Mouse (Mus musculus) hindbrain, embryonic 16.5 days (tissue): ENCODE measurements around the gene Gpr157. TPM values are rescaled to one million over a fixed set of nuclear protein-coding genes. Genes with fewer than 3 reads are reported as not detected.

ENCODE experiments used
- ATAC-seq: fragments of 200-750 bp; cut with Nextera tagmentation; 2 replicates; pipeline ENCODE4 v1.8.0; 2017; ENCODE audit warnings: moderate TSS enrichment, moderate library complexity
- H3K27ac ChIP-seq: fragments of 300-500 bp; sonication (generic); 2 replicates; pipeline ENCODE4 v1.5.1; 2014; ENCODE audit warnings: low read depth, mild to moderate bottlenecking, control low read depth, low read length, moderate library complexity
- H3K27me3 ChIP-seq: fragments of 300-500 bp; sonication (generic); replicated peaks from 2 replicates; pipeline ENCODE4 v1.6.1; 2014; ENCODE audit warnings: low read length; ENCODE audit not compliant: control insufficient read depth, insufficient read depth
- H3K36me3 ChIP-seq: fragments of 300-500 bp; sonication (generic); 2 replicates; pipeline ENCODE4 v1.6.1; 2014; ENCODE audit warnings: mild to moderate bottlenecking, low read length, moderate library complexity, mixed read lengths; ENCODE audit not compliant: control insufficient read depth, insufficient read depth
- H3K4me1 ChIP-seq: fragments of 300-500 bp; sonication (generic); 2 replicates; pipeline ENCODE4 v1.6.1; 2014; ENCODE audit warnings: low read depth, low read length; ENCODE audit not compliant: control insufficient read depth, insufficient read depth
- H3K4me2 ChIP-seq: fragments of 300-500 bp; sonication (generic); 2 replicates; pipeline ENCODE4 v1.6.1; 2014; ENCODE audit warnings: mild to moderate bottlenecking, low read length, control low read depth, moderate library complexity
- H3K4me3 ChIP-seq: fragments of 300-500 bp; sonication (generic); 2 replicates; pipeline ENCODE4 v1.5.1; 2014; ENCODE audit warnings: mild to moderate bottlenecking, low read length, control low read depth, moderate library complexity
- H3K9ac ChIP-seq: fragments of 300-500 bp; sonication (generic); 2 replicates; pipeline ENCODE4 v1.6.1; 2014; ENCODE audit warnings: low read depth, mild to moderate bottlenecking, control low read depth, low read length, moderate library complexity
- H3K9me3 ChIP-seq: fragments of 300-500 bp; sonication (generic); 2 replicates; pipeline ENCODE4 v1.6.1; 2014; ENCODE audit warnings: mild to moderate bottlenecking, low read length, moderate library complexity; ENCODE audit not compliant: control insufficient read depth
- WGBS: fragments of 180-500 bp; shearing (Covaris S2); extraction: QIAGEN DNeasy Blood & Tissue Kit; methylation state at CpG from one replicate; pipeline ENCODE4 v1.1.7; 2014; 5-methylcytosine and 5-hydroxymethylcytosine counted together
- polyA plus RNA-seq: library from polyadenylated mRNA; unstranded; fragments of >200 nt; fragmentation: Nextera tagmentation; extraction: Ambion mirVana; gene quantifications from 2 replicates; pipeline ENCODE4 v1.2.1, GENCODE M21; 2015

The Gpr157 gene
- polyA plus RNA-seq, 1 experiment from 2014 or later = 0.50 TPM

- no peaks in the 10 kb centered on the region for H3K4me1 ChIP-seq
- ATAC-seq = no peak
- no peaks in the 10 kb centered on the region for H3K27me3 ChIP-seq
- no peak overlapping the region for H3K27ac ChIP-seq
- H3K9ac ChIP-seq = no peak overlapping the region
- H3K4me3 ChIP-seq = no peak overlapping the region
- no peaks in the 10 kb centered on the region for H3K9me3 ChIP-seq
- no peaks in the 10 kb centered on the region for H3K36me3 ChIP-seq
- no peak overlapping the region for H3K4me2 ChIP-seq
- 76% methylated on average over 7 of the region's 7 CpGs for WGBS
These were observed 9.1 kb downstream of the Gpr157 start for GRCm38 (mm10) chr4:150096309-150096708.

- no peak for ATAC-seq
- Histone ChIP-seq H3K9me3 (no peaks in the 10 kb centered on the region), H3K4me1 (no peaks in the 10 kb centered on the region), H3K4me2 (no peak overlapping the region), H3K36me3 (no peaks in the 10 kb centered on the region), H3K27ac (no peak overlapping the region), H3K27me3 (no peaks in the 10 kb centered on the region), H3K9ac (no peak overlapping the region), H3K4me3 (no peak overlapping the region)
- 85% methylated on average over 4 of the region's 4 CpGs for WGBS
These were observed 10.7 kb downstream of the Gpr157 start for GRCm38 (mm10) chr4:150097847-150098246.

GRCm38 (mm10) chr4:150098880-150099279 lies 11.7 kb downstream of the Gpr157 start:
- Histone ChIP-seq H3K27ac (no peak overlapping the region), H3K4me2 (no peak overlapping the region), H3K9me3 (no peaks in the 10 kb centered on the region), H3K36me3 (no peaks in the 10 kb centered on the region), H3K27me3 (no peaks in the 10 kb centered on the region), H3K9ac (no peak overlapping the region), H3K4me1 (no peaks in the 10 kb centered on the region), H3K4me3 (no peak overlapping the region)
- peak; percentile 65; the same call in 1 of the 2 replicates for ATAC-seq
- 20% methylated on average over 10 of the region's 10 CpGs for WGBS

GRCm38 (mm10) chr4:150102822-150103221 lies 15.7 kb downstream of the Gpr157 start:
- Histone ChIP-seq H3K4me2 (no peak overlapping the region), H3K9me3 (no peaks in the 10 kb centered on the region), H3K27ac (no peak overlapping the region), H3K27me3 (no peaks in the 10 kb centered on the region), H3K4me1 (no peaks in the 10 kb centered on the region), H3K4me3 (no peak overlapping the region), H3K9ac (no peak overlapping the region), H3K36me3 (no peaks in the 10 kb centered on the region)
- WGBS = 93% methylated on average over 7 of the region's 7 CpGs
- ATAC-seq = no peak

- ATAC-seq = no peak
- Histone ChIP-seq H3K9me3 (no peaks in the 10 kb centered on the region), H3K4me2 (no peak overlapping the region), H3K36me3 (no peaks in the 10 kb centered on the region), H3K9ac (no peak overlapping the region), H3K27me3 (no peaks in the 10 kb centered on the region), H3K4me1 (no peaks in the 10 kb centered on the region), H3K27ac (no peak overlapping the region), H3K4me3 (no peak overlapping the region)
- 67% methylated on average over 7 of the region's 7 CpGs for WGBS
These were observed 18.5 kb downstream of the Gpr157 start for GRCm38 (mm10) chr4:150105671-150106070.

- H3K36me3 ChIP-seq = no peaks in the 10 kb centered on the region
- WGBS = 79% methylated on average over 5 of the region's 5 CpGs
- H3K4me2 ChIP-seq = no peak overlapping the region
- H3K4me1 ChIP-seq = no peaks in the 10 kb centered on the region
- H3K9me3 ChIP-seq = no peaks in the 10 kb centered on the region
- no peak for ATAC-seq
- no peaks in the 10 kb centered on the region for H3K27me3 ChIP-seq
- no peak overlapping the region for H3K27ac ChIP-seq
- H3K9ac ChIP-seq = no peak overlapping the region
- no peak overlapping the region for H3K4me3 ChIP-seq
These were observed 19.5 kb downstream of the Gpr157 start for GRCm38 (mm10) chr4:150106637-150107036.

- Histone ChIP-seq H3K9ac (no peak overlapping the region), H3K36me3 (no peaks in the 10 kb centered on the region), H3K4me3 (no peak overlapping the region), H3K4me2 (no peak overlapping the region), H3K9me3 (no peaks in the 10 kb centered on the region), H3K27ac (no peak overlapping the region), H3K4me1 (no peaks in the 10 kb centered on the region), H3K27me3 (no peaks in the 10 kb centered on the region)
- ATAC-seq = no peak
- 61% methylated on average over 3 of the region's 3 CpGs for WGBS
These were observed 22.5 kb downstream of the Gpr157 start for GRCm38 (mm10) chr4:150109636-150110035.

GRCm38 (mm10) chr4:150110373-150110772 lies 23.2 kb downstream of the Gpr157 start:
- no peaks in the 10 kb centered on the region for H3K9me3 ChIP-seq
- WGBS = 74% methylated on average over 9 of the region's 9 CpGs
- no peak for ATAC-seq

GRCm38 (mm10) chr4:150112867-150113266 lies 25.7 kb downstream of the Gpr157 start:
- Histone ChIP-seq H3K4me1 (no peaks in the 10 kb centered on the region), H3K9me3 (no peaks in the 10 kb centered on the region), H3K9ac (peak overlapping the region; percentile 33; the same call in 1 of the 2 replicates), H3K36me3 (no peaks in the 10 kb centered on the region), H3K4me2 (peak overlapping the region; percentile 41), H3K27ac (no peak overlapping the region), H3K27me3 (no peaks in the 10 kb centered on the region), H3K4me3 (no peak overlapping the region)
- ATAC-seq = no peak
- WGBS = 4% methylated on average over 11 of the region's 15 CpGs

More at GRCm38 (mm10) chr4:150110373-150110772, 23.2 kb downstream of the Gpr157 start:
- H3K9ac ChIP-seq = no peak overlapping the region
- H3K4me3 ChIP-seq = no peak overlapping the region
- no peak overlapping the region for H3K4me2 ChIP-seq
- H3K27me3 ChIP-seq = no peaks in the 10 kb centered on the region
- H3K4me1 ChIP-seq = no peaks in the 10 kb centered on the region
- H3K36me3 ChIP-seq = no peaks in the 10 kb centered on the region
- H3K27ac ChIP-seq = no peak overlapping the region
